Mouse (Mus musculus) left cerebral cortex, postnatal 36 days (tissue): ENCODE data around the gene Hdhd5. TPM values are rescaled to one million over a fixed set of nuclear protein-coding genes. Genes with fewer than 3 reads are reported as not detected.
A peak's percentile ranks its signal among the peaks of the same experiment; 100 is the strongest.

ENCODE experiments used
- DNase-seq, 2 experiments: peaks; one replicate each; pipeline ENCODE4 v3.0.0; 2021 to 2022; ENCODE audit warnings: low spot score in 2 of 2, mixed read lengths in 1 of 2
- intact Hi-C: fragments of 180-260 bp; cut with DNase I; formaldehyde crosslinking; loops from one replicate; pipeline ENCODE4 v1.15.1; 2025
- total RNA-seq, 2 experiments: library from RNA; stranded (reverse); gene quantifications; 2 replicates each; pipeline ENCODE4 v1.2.3; 2021

Hdhd5 gene
- total RNA-seq, 2 experiments from 2014 or later, result 30.9 to 44.9 TPM

- DNase-seq, result no peak
- intact Hi-C loops, result no loop called here
Measured at GRCm38 (mm10) chr6:120464406-120464939, 66.6 kb downstream of the Hdhd5 start.

DNA sequence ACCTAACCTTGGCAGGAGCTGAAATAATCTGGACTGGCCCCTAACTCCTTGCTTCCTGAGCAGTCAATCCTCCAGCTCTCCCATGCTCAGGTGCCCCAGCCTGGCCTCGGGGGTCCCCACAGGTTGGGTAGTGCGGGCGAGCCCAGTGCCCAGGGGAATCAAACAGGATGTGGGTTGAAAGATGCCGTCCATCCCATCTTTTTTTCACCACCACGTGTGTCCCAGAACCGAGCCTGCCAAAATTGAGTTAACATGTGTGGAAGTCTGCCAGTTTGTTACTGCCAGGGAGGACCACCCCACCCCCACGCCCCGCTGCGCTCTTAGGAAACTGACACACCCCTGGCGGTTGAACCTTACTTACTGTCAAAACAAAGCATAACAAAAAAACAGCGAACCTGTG, 67.2 kb downstream of the Hdhd5 start:
- intact Hi-C loops, result no loop called here
- DNase-seq, result no peak

GRCm38 (mm10) chr6:120463086-120463871, 67.8 kb downstream of the Hdhd5 start, which contains the start of gene Il17ra:
Il17ra (plus strand) TSS chr6:120463247.
- intact Hi-C loops, result no loop called here

GRCm38 (mm10) chr6:120462251-120462650, 68.9 kb downstream of the Hdhd5 start:
- no peak for DNase-seq
- intact Hi-C loops, result no loop called here

More at GRCm38 (mm10) chr6:120463086-120463871, 67.8 kb downstream of the Hdhd5 start, which contains the start of gene Il17ra:
- peak; percentile 55 to 72 for DNase-seq

- DNase-seq, result no peak
- intact Hi-C loops, result no loop called here
Measured at GRCm38 (mm10) chr6:120461217-120461616, 69.9 kb downstream of the Hdhd5 start.

Other genes starting within 250 kb of the Hdhd5 start
- not detected for gene D330020A13Rik, start 237.0 kb downstream of the Hdhd5 start, total RNA-seq
- gene B4galnt3, start 236.8 kb downstream of the Hdhd5 start, total RNA-seq, result under 1 TPM; 0.84 to 0.94 TPM
- 10 to 100 TPM; 35.7 to 43.9 TPM for gene Kdm5a, start 167.2 kb downstream of the Hdhd5 start, total RNA-seq
- 1 to 10 TPM; 3.1 to 7.5 TPM for gene Ccdc77, start 166.9 kb downstream of the Hdhd5 start, total RNA-seq
- gene Il17ra, start 68.1 kb downstream of the Hdhd5 start, total RNA-seq, result 10 to 100 TPM; 14.6 to 16.8 TPM
- gene Tmem121b, start 37.5 kb downstream of the Hdhd5 start, total RNA-seq, result 10 to 100 TPM; 58.9 to 66.1 TPM
- 1 to 10 TPM; 3.7 to 3.9 TPM for gene Cecr2, start 135.1 kb upstream of the Hdhd5 start, total RNA-seq
- 10 to 100 TPM; 59.5 to 70.6 TPM for gene Slc25a18, start 242.3 kb upstream of the Hdhd5 start, total RNA-seq